Mouse (Mus musculus) midbrain, embryonic 15.5 days (tissue): ENCODE results near the gene Glcci1. TPM values are rescaled to one million over a fixed set of nuclear protein-coding genes. Genes with fewer than 3 reads are reported as not detected.

ENCODE experiments used
- ATAC-seq: fragments of 200-750 bp; cut with Nextera tagmentation; replicated peaks from 2 replicates; pipeline ENCODE4 v1.8.0; 2017; ENCODE audit warnings: moderate TSS enrichment
- H3K27ac ChIP-seq: fragments of 300-500 bp; sonication (generic); 2 replicates; pipeline ENCODE4 v1.5.1; 2015; ENCODE audit warnings: mild to moderate bottlenecking, inconsistent platforms
- H3K27me3 ChIP-seq: fragments of 300-500 bp; sonication (generic); replicated peaks from 2 replicates; pipeline ENCODE4 v1.6.1; 2015; ENCODE audit warnings: inconsistent platforms
- H3K36me3 ChIP-seq: fragments of 300-500 bp; sonication (generic); replicated peaks from 2 replicates; pipeline ENCODE4 v1.6.1; 2015; ENCODE audit warnings: inconsistent platforms
- H3K4me1 ChIP-seq: fragments of 300-500 bp; sonication (generic); 2 replicates; pipeline ENCODE4 v1.6.1; 2015; ENCODE audit warnings: inconsistent platforms
- H3K4me2 ChIP-seq: fragments of 300-500 bp; sonication (generic); 2 replicates; pipeline ENCODE4 v1.6.1; 2015; ENCODE audit warnings: inconsistent platforms, mild to moderate bottlenecking, moderate library complexity
- H3K4me3 ChIP-seq: fragments of 300-500 bp; sonication (generic); 2 replicates; pipeline ENCODE4 v1.5.1; 2015; ENCODE audit warnings: mild to moderate bottlenecking, inconsistent platforms
- H3K9ac ChIP-seq: fragments of 300-500 bp; sonication (generic); 2 replicates; pipeline ENCODE4 v1.6.1; 2015; ENCODE audit warnings: mild to moderate bottlenecking, inconsistent platforms
- H3K9me3 ChIP-seq: fragments of 300-500 bp; sonication (generic); 2 replicates; pipeline ENCODE4 v1.6.1; 2016; ENCODE audit warnings: inconsistent platforms
- WGBS: fragments of 180-500 bp; shearing (Covaris S2); methylation state at CpG from one replicate; pipeline ENCODE4 v1.1.7; 2015; ENCODE audit warnings: mixed read lengths; 5-methylcytosine and 5-hydroxymethylcytosine counted together
- polyA plus RNA-seq: library from polyadenylated mRNA; unstranded; fragments of >200 nt; fragmentation: Nextera tagmentation; extraction: Ambion mirVana; gene quantifications from 2 replicates; pipeline ENCODE4 v1.2.1, GENCODE M21; 2015

Gene Glcci1
- polyA plus RNA-seq, 1 experiment from 2014 or later = 7.6 TPM

DNA sequence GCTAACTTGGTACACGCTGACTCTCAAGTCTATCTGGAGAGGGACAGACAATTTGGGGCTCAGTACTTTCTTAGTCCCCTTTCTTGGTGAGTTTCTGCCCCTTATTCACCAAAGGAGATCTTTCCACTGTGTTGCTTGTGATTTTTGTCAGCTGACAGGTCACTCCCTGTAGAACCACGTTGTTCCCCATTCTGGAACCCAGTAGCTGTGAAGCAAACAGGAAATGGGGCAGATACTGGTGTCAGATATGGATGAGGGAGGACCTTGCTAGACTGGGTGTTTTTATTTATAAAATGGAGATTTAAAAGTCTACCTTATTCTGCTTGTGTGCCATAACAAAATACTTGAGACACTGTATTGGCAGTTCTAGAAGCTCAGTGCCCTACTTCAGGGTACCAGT lies 108.0 kb downstream of the Glcci1 start:
- 83% methylated on average over 2 of the region's 2 CpGs for WGBS
- no peaks in the 10 kb centered on the region for H3K27me3 ChIP-seq
- H3K4me2 ChIP-seq = no peak overlapping the region
- H3K4me3 ChIP-seq = no peak overlapping the region
- no peak for ATAC-seq
- H3K27ac ChIP-seq = no peak overlapping the region
- H3K9me3 ChIP-seq = no peaks in the 10 kb centered on the region
- no peaks in the 10 kb centered on the region for H3K4me1 ChIP-seq
- H3K36me3 ChIP-seq = no peaks in the 10 kb centered on the region
- no peak overlapping the region for H3K9ac ChIP-seq

DNA sequence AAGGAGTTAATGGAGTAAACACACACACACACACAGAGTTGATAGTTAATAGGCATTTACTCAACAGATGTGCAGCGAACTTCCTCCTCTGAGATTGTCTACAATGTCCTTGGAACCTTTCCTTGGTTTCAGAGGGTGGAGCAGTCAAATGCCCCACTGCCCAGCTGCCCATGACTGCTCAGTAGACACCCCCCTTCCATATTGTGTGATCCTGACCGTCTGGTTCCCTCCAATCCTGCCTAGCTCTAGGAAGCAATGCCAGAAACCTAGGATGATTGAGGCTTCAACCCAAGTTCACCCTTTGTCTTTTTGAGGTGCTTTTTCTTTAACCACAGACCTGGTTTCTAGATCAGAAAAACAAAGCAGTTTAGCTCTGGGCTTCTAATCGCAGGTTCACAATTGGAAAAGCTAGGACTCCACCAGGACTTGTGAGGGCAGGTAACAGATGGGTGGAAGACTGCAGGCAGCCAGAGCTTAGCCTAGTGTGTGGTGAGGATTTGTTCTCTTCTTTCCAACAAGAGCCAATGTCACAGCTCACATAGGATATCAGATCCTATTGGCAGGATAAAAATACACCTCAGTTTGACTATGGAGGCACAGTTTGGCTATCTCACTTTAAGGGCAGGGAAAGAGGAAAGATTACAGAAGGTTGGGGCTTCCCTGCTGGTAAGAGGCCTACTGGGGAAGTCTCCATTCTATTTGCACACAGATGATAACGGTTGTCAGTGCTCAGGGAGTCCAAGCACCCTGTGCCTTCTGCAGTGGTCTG lies 110.4 kb downstream of the Glcci1 start:
- 85% methylated on average over 4 of the region's 4 CpGs for WGBS

DNA sequence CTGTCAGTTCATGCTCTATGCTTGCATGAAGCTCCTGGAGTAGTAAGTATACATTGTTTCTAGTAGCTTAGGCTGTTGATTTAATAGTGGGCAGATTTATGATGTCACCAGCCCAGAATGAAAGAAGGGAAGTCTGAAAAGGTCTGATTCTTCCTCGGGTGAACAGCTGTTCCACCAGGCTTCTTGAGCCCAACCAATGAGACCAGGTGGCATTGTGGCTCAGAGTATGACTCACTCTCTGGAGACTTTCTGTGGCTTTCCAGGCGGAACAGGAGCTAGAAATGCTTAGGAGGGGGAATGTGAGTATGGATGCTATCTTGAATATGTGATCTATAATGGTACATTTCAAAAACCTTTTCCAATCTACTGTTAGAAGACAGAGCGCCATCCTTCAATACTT lies 113.6 kb downstream of the Glcci1 start:
- Histone ChIP-seq H3K36me3 (no peaks in the 10 kb centered on the region), H3K27ac (no peak overlapping the region), H3K27me3 (no peaks in the 10 kb centered on the region), H3K4me1 (no peaks in the 10 kb centered on the region), H3K9ac (no peak overlapping the region), H3K4me2 (no peak overlapping the region), H3K4me3 (no peak overlapping the region), H3K9me3 (no peaks in the 10 kb centered on the region)
- no peak for ATAC-seq
- 78% methylated on average over 3 of the region's 3 CpGs for WGBS

More for the DNA sequence above, 110.4 kb downstream of the Glcci1 start:
- no peaks in the 10 kb centered on the region for H3K4me1 ChIP-seq
- no peak for ATAC-seq
- no peak overlapping the region for H3K4me3 ChIP-seq
- no peaks in the 10 kb centered on the region for H3K36me3 ChIP-seq
- H3K9ac ChIP-seq = no peak overlapping the region
- H3K27me3 ChIP-seq = no peaks in the 10 kb centered on the region
- H3K9me3 ChIP-seq = no peaks in the 10 kb centered on the region
- H3K4me2 ChIP-seq = no peak overlapping the region
- H3K27ac ChIP-seq = no peak overlapping the region

DNA sequence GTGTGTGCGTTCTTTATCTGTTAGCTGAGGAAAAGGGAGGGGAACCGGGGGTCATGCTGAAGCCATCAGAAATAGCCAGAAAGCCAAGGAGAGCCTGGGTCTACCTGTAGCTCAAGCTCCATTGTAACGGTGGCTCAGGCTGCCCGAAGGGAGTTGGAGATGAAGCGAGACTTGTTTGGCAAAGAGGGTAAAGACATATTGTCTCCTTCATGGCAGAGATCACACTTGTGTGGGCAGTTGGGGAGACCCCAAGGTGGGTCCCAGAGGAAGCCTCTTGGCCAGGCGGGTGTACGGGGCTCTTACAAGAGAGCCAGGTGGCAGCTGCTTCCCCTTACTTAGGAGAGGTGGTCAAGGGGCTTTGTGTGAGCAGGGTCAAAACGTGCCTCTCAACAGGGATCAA lies 118.8 kb downstream of the Glcci1 start:
- WGBS = 88% methylated on average over 8 of the region's 8 CpGs
- H3K27ac ChIP-seq = no peak overlapping the region

GRCm38 (mm10) chr6:8628715-8629267 lies 119.4 kb downstream of the Glcci1 start:
- no peak for ATAC-seq
- Histone ChIP-seq H3K4me3 (no peak overlapping the region), H3K27me3 (no peaks in the 10 kb centered on the region), H3K9me3 (no peaks in the 10 kb centered on the region), H3K4me1 (no peaks in the 10 kb centered on the region), H3K9ac (no peak overlapping the region), H3K36me3 (no peaks in the 10 kb centered on the region), H3K4me2 (no peak overlapping the region), H3K27ac (no peak overlapping the region)
- WGBS = 85% methylated on average over 7 of the region's 7 CpGs

More for the DNA sequence above, 118.8 kb downstream of the Glcci1 start:
- no peak overlapping the region for H3K9ac ChIP-seq
- no peaks in the 10 kb centered on the region for H3K27me3 ChIP-seq
- no peaks in the 10 kb centered on the region for H3K36me3 ChIP-seq
- ATAC-seq = no peak
- H3K4me3 ChIP-seq = no peak overlapping the region
- no peak overlapping the region for H3K4me2 ChIP-seq
- H3K4me1 ChIP-seq = no peaks in the 10 kb centered on the region
- no peaks in the 10 kb centered on the region for H3K9me3 ChIP-seq

DNA sequence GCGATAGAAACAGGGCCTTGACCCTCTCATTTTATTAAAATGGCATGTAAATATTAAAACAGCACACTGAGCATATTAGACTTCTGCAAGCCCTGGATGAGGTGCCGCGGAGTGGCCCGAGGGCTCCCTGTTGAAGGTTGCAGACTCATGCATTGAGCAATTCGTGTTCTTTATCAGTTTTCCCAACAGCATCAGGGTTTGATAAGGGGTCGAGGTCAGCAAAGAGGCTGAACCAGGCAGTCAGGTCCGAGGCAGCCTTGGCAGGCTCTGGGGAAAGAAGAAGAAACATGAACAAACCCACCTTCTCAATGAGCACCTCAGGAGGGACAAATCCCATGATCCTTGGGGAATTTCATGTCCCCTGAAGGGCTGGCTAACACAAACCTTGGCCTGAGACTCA lies 121.1 kb downstream of the Glcci1 start:
- 87% methylated on average over 7 of the region's 7 CpGs for WGBS
- Histone ChIP-seq H3K36me3 (no peaks in the 10 kb centered on the region), H3K27ac (no peak overlapping the region), H3K4me3 (no peak overlapping the region), H3K9ac (no peak overlapping the region), H3K4me2 (no peak overlapping the region), H3K27me3 (no peaks in the 10 kb centered on the region), H3K9me3 (no peaks in the 10 kb centered on the region), H3K4me1 (no peaks in the 10 kb centered on the region)
- ATAC-seq = no peak

GRCm38 (mm10) chr6:8631362-8631761 lies 122.0 kb downstream of the Glcci1 start:
- Histone ChIP-seq H3K9ac (no peak overlapping the region), H3K27me3 (no peaks in the 10 kb centered on the region), H3K36me3 (no peaks in the 10 kb centered on the region), H3K27ac (no peak overlapping the region), H3K4me1 (no peaks in the 10 kb centered on the region), H3K9me3 (no peaks in the 10 kb centered on the region), H3K4me2 (no peak overlapping the region), H3K4me3 (no peak overlapping the region)
- WGBS = 85% methylated on average over 8 of the region's 8 CpGs
- no peak for ATAC-seq

DNA sequence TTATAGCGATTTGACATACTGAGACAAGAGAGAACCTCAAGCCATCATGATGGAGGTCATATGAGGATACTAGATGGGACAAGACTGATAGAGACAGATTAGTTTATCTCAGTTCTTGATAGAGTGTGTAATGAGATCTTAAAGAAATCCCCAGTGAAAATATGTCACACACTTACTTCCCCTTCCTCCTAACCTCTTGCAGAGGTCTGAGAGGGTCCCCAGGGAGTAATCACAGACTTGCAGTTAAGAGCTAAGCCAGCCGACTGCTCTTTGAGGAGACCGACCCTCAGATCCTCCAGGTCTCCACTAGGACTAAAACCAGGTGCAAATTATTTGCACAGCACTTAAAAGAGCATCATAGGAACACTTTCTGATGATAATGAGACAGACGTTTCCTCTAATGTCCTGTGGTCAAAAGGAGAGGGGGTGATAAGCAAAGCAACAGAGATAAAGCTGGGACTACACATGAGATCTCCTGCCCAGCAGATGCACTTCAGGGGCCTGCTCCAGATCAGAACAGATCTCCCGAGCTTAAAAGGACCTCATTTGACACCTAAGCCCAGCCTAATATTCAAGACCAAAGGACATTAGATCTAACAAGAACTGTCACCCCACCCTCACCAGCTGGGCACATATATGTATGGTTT lies 122.7 kb downstream of the Glcci1 start:
- WGBS = 79% methylated on average over 5 of the region's 5 CpGs
- Histone ChIP-seq H3K27me3 (no peaks in the 10 kb centered on the region), H3K4me2 (no peak overlapping the region), H3K27ac (no peak overlapping the region), H3K9ac (no peak overlapping the region), H3K4me3 (no peak overlapping the region), H3K4me1 (no peaks in the 10 kb centered on the region), H3K36me3 (no peaks in the 10 kb centered on the region), H3K9me3 (no peaks in the 10 kb centered on the region)
- no peak for ATAC-seq

GRCm38 (mm10) chr6:8632701-8633100 lies 123.3 kb downstream of the Glcci1 start:
- Histone ChIP-seq H3K9ac (no peak overlapping the region), H3K27ac (no peak overlapping the region), H3K9me3 (no peaks in the 10 kb centered on the region), H3K27me3 (no peaks in the 10 kb centered on the region), H3K4me1 (no peaks in the 10 kb centered on the region), H3K36me3 (no peaks in the 10 kb centered on the region), H3K4me3 (no peak overlapping the region), H3K4me2 (no peak overlapping the region)
- WGBS = 95% methylated on average over 4 of the region's 4 CpGs
- ATAC-seq = no peak

DNA sequence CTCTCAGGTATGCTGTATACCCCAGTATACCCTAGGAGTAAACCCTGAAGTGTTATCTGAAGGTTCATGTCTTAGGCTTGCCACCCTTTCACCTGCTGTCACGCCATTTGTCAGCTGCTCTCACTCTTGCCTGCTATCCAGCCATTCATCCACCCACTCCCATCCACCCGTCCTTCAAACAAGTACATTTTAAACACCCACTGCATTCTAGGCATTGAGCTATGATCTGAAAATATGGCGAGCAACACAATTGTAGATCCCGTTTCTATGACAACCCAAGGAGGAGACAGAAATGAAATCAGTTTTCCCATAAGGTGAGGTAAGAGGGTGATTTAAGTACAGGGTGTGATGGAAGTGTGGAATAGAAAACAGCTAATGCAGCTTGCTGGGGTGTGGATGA lies 128.7 kb downstream of the Glcci1 start:
- 86% methylated on average over 4 of the region's 4 CpGs for WGBS
- H3K9ac ChIP-seq = no peak overlapping the region
- H3K4me2 ChIP-seq = no peak overlapping the region
- H3K4me3 ChIP-seq = no peak overlapping the region
- H3K9me3 ChIP-seq = no peaks in the 10 kb centered on the region
- H3K27me3 ChIP-seq = no peaks in the 10 kb centered on the region
- H3K27ac ChIP-seq = no peak overlapping the region
- H3K4me1 ChIP-seq = no peaks in the 10 kb centered on the region
- H3K36me3 ChIP-seq = no peaks in the 10 kb centered on the region
- no peak; the same call in 1 of the 2 replicates for ATAC-seq

DNA sequence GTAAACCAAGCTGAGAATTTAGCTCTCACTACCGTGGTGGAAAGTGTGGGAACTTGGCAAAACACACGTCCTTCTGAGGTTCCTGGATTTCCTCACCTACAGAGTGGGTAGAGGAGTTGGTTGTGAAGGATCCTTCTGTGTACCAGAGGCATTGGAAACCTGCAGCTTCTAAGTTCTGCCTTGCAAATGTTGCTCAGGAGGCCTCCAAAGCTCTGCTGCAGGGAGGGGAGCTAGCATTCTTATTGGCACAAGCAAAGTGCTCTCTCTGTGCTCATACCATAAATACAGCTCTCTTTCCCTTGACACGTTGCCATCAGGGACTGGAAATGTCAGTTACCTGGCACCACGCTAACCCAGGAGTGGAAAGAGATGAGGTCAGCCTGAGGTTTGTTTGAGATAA lies 129.5 kb downstream of the Glcci1 start:
- H3K36me3 ChIP-seq = no peaks in the 10 kb centered on the region
- no peak overlapping the region for H3K4me2 ChIP-seq
- no peaks in the 10 kb centered on the region for H3K9me3 ChIP-seq
- no peak for ATAC-seq
- no peak overlapping the region for H3K4me3 ChIP-seq
- H3K27ac ChIP-seq = no peak overlapping the region
- H3K4me1 ChIP-seq = no peaks in the 10 kb centered on the region
- H3K9ac ChIP-seq = no peak overlapping the region
- 90% methylated on average over 4 of the region's 4 CpGs for WGBS
- no peaks in the 10 kb centered on the region for H3K27me3 ChIP-seq

DNA sequence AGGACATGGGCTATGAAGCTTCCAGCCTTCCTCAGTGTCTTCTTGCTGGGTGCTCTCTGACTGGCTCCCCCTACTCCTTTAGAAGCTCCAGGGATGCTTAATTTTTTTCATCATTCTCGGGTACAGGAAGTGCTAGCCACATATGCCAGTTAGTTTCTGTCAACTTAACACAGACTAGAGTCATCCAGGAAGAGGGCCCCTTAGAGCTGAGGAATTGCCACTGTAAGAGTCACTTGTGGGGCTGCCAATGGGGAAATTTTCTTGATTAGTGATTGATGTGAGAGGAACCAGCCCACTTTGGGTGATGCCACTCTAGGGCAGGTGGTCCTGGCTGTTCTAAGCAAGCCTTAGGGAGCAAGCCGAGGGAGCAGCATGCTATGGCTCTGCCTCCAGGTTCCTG lies 130.1 kb downstream of the Glcci1 start:
- H3K27ac ChIP-seq = no peak overlapping the region
- no peak overlapping the region for H3K4me3 ChIP-seq
- H3K9me3 ChIP-seq = no peaks in the 10 kb centered on the region
- no peaks in the 10 kb centered on the region for H3K36me3 ChIP-seq
- no peaks in the 10 kb centered on the region for H3K4me1 ChIP-seq
- no peak overlapping the region for H3K9ac ChIP-seq
- WGBS = 81% methylated on average over 2 of the region's 2 CpGs
- no peak overlapping the region for H3K4me2 ChIP-seq
- H3K27me3 ChIP-seq = no peaks in the 10 kb centered on the region
- no peak for ATAC-seq

GRCm38 (mm10) chr6:8640863-8641262 lies 131.5 kb downstream of the Glcci1 start:
- Histone ChIP-seq H3K36me3 (no peaks in the 10 kb centered on the region), H3K4me1 (no peaks in the 10 kb centered on the region), H3K4me3 (no peak overlapping the region), H3K4me2 (no peak overlapping the region), H3K27ac (no peak overlapping the region), H3K9ac (no peak overlapping the region), H3K9me3 (no peaks in the 10 kb centered on the region), H3K27me3 (no peaks in the 10 kb centered on the region)
- no peak; the same call in 1 of the 2 replicates for ATAC-seq
- WGBS = 78% methylated on average over 5 of the region's 5 CpGs
